Mouse (Mus musculus): ENCODE data around the gene Rcn3.

DNA sequence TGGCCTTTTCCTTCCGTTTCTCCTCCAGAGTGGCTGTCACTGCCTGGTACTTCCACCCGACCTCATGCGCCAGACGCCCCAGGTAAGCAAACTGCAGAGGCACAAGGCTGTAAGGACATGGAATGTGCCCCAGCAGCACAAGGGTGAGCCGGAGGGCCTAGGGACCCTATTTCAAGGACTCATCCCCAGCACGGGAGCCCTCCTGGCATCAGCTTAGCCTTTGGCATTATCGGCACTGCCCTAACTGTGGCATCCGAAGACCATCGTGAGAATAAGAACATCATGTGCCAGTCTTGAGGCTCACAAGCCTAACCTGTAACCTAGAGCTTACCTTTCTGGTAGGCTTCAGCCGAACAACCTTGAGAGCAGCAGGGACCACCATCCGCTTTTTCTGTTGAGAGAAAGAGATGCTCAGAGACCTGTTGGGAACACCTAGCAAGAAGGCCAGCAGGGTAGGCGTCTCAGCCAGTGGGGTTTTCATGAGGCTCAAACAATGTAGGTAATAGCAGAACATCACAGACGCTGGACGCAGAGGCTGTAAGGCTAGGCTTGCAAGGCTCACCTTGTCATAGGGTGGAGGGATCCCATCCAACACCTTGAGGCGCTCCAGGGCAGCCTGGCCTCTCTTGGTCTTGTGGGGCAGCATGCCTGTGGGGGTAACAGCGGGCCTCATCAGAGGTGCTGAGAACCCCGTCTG, 34.3 kb upstream of the Rcn3 start:
- TF ChIP-seq EP300 (optimal IDR thresholded peaks at IDR 0.05) (no peak), CTCF (IDR thresholded peaks at IDR 0.05; ENCODE audit: low read depth) (no peak)
